Mouse (Mus musculus): ENCODE results near the gene Hcfc1r1.

Gene Hcfc1r1

GRCm38 (mm10) chr17:23722376-23723125 lies 49.2 kb downstream of the Hcfc1r1 start, which contains the start of gene 1520401A03Rik:
TSS of gene 1520401A03Rik (minus strand) at chr17:23722783.
- no peak for DNase-seq (ENCODE audit: low read depth, low spot score)
- no peaks in the 10 kb centered on the region for H3K27me3 ChIP-seq (ENCODE audit: control insufficient read depth, insufficient read depth, low read length, poor library complexity, severe bottlenecking)

More at GRCm38 (mm10) chr17:23722376-23723125, 49.2 kb downstream of the Hcfc1r1 start, which contains the start of gene 1520401A03Rik:
- H3K36me3 ChIP-seq (ENCODE audit: control insufficient read depth, insufficient read depth, low read length, poor library complexity, severe bottlenecking), result no peaks in the 10 kb centered on the region; the same call in 1 of the 2 replicates

All from splenic B cell, adult 2 months (primary cell).